Mouse (Mus musculus) kidney, adult 11 months (tissue): Measurements from ENCODE around the gene Ambra1.
A peak's percentile ranks its signal among the peaks of the same experiment; 100 is the strongest.

Experiments used
- DNase-seq: peaks from one replicate; pipeline ENCODE4 v3.0.0; 2022

Ambra1 gene

DNA sequence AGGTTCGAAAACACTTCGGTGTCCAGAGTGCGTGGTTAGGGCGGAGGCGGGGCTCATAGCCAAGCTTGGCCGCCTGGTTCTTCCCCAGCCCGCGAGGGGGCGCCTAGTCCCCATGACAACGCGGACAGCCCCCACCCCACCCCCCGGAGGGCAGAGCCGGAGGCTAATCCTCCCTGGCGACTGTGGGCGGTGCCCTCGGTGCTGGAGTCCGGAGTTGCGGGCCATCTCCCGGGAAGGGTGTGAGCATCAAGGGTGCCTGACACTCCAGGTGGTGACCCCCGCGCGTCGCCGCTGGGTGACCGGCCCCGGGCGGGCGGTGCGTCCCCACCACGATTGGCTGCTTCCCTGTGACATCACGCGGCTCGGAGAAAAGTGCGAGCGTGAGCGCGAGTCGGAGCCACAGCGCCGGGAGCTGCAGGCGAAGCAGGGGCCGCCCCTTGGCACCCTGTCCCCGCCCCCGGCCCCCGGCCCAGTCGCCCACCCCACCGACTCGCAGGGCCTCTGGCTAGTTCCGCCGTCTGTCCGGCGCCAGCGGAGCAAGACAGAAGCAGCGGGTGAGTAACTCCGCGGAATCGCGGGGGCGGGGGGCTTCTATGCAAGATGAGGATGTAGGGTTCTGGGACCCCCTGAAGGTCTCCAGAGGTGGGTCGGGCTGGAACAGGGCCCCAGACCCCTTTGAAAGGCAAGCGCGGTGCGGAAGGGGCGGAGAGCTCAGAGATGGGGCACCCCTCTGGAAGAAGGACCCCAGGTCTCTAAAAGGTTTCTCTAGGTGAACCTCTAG is 192.0 kb downstream of the Ambra1 start:
- peak; percentile 36 for DNase-seq

DNA sequence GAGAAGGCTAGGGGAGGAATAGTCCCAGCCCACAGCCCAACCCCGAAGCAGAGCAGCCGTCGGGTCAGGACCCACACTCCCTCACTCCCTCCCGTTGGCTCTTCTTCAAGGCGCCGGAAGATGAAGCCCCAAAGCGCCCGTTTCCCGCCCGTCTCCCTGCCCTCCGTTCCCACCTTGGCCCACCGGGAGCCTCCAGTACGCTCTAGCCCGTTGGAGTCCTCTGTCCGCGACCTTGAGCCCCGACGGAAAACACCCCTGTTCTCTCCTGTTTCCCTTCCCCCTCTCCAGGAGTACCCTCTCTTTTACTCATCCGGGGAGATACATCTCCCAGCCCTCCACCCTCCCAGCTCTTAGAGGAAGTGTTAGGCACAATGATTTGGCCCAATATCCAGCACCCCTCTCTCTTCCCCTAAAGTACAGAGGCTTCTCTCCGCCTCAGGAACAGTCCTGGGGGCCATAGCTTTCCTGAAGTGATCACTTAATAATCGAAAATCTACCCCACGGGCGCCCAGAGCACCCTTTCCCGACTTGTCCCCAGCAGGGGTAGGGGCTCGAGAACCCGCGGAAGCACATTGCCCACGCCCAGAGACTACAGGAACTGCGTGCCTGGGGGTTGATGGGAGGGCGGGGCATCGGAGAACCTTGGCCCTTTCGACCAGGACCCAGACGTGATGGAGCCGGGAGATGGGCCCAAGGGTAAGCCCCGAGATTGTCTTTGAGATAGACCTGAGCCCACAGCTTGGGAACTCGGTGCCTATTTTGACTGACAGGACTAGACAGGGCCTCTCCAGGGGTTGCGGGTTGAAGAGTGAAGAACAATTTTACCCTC is 192.9 kb downstream of the Ambra1 start:
- no peak for DNase-seq

DNA sequence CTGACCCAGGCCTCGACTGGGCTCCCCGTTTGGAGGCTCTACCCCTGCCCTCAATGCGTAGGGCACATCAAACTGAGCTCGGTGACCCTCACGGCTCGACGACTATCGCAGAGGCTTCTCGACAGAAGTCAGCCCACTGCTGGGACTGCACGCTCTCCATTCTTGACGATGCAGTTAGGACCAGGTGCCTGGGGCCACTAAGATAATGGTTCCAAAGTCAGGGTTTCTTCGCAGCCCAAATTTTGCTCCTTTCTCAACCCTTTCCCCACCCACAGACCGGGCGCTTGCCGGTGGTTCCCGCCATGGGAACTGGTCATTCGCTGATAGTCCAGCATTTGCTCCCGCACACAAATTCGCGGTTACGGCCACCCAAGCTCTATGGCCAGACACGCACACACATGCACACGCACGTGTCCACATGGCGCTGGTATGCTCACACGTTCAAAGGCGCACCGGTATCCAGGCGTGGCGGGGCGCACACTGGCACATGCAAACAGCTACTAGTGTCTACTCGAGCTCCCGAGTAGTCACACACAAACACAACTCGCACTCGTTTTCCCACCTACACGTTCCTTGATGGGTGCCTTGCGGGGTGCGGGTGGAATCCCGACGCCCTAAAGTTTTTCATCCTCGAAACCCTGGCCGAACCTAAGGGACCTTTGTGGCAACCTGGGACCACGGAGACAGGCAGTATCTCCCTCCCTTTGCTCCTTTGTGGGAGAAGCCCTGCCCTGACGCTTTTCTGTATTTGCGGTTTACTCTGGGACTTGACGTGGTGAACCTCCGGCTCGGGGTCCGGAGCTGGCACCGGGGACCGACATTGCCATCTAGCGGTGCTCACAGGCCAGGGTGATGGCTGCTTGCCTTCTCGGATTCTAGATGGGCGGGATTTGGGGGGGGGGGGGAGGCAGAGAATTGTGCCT is 193.7 kb downstream of the Ambra1 start:
- DNase-seq, result peak; percentile 38

DNA sequence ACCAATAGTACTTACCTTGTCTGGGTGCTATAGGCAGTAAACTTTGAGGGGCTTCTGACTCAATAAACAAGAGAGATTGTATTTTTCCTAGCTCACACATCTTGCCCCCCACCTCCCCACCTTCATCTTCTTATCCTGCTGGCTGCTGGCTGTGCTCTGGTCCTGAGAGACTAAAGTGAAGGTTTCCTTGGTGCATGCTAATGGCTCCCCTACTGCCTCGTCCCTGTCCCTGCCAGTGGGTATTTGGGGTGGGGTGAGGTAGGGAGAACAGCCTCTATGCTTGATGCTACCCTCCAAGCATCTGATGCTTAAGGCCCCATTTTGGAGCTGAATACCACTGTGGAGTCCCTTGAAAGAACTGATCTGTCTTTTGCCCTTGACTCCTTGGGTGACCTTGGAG is 194.8 kb downstream of the Ambra1 start:
- no peak for DNase-seq

DNA sequence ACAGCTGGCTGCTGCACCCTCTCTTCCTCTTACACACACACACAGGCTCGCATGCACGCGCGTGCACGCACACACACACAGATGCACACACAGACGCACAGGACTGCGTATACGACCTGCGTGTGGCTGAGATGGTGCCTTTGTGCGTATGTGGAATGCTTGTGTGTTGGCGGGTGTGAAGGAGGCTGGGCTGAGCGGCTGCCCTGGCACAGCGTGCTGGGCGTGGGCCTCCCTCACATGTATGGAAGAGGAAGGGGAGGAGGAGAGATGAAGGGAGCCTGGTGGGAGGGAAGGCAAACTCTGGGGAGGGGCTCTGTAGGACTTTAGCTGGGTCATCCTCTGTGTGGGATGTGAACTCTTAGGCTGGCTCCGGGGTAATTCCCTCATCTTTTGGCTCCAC is 195.5 kb downstream of the Ambra1 start:
- no peak for DNase-seq

DNA sequence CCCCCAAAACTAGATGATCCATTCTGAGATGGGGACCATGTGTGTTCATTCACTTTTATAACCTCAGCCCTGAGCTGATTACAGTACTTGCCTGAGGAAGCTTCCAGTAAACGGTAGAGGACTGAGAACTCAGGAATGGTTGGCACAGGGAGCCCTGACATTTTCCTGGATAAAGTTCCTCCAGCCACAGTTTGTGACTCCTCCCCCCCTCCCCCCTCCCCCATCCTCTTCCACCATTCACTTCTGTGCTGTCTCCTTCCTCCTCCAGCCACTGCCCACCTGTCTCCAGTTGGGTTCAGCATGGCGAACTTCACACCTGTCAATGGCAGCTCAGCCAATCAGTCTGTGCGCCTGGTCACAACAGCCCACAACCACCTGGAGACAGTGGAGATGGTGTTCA is 197.0 kb downstream of the Ambra1 start, which contains the start of gene Chrm4:
Gene Chrm4 (plus strand): TSS at position 301 of the 400 bp plus-strand sequence.
- no peak for DNase-seq

DNA sequence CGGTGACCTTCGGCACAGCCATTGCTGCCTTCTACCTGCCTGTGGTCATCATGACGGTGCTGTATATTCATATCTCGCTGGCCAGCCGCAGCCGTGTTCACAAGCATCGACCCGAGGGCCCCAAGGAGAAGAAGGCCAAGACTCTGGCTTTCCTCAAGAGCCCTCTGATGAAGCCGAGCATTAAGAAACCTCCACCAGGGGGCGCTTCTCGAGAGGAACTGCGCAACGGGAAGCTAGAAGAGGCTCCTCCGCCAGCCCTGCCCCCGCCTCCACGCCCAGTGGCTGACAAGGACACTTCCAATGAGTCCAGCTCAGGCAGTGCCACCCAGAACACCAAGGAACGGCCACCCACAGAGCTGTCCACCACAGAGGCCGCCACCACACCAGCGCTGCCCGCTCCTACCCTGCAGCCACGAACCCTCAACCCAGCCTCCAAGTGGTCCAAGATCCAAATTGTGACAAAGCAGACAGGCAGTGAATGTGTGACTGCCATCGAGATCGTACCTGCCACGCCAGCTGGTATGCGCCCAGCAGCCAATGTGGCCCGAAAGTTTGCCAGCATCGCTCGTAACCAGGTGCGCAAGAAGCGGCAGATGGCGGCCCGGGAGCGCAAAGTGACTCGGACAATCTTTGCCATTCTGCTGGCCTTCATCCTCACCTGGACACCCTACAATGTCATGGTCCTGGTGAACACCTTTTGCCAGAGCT is 198.0 kb downstream of the Ambra1 start:
- peak; percentile 59 for DNase-seq

DNA sequence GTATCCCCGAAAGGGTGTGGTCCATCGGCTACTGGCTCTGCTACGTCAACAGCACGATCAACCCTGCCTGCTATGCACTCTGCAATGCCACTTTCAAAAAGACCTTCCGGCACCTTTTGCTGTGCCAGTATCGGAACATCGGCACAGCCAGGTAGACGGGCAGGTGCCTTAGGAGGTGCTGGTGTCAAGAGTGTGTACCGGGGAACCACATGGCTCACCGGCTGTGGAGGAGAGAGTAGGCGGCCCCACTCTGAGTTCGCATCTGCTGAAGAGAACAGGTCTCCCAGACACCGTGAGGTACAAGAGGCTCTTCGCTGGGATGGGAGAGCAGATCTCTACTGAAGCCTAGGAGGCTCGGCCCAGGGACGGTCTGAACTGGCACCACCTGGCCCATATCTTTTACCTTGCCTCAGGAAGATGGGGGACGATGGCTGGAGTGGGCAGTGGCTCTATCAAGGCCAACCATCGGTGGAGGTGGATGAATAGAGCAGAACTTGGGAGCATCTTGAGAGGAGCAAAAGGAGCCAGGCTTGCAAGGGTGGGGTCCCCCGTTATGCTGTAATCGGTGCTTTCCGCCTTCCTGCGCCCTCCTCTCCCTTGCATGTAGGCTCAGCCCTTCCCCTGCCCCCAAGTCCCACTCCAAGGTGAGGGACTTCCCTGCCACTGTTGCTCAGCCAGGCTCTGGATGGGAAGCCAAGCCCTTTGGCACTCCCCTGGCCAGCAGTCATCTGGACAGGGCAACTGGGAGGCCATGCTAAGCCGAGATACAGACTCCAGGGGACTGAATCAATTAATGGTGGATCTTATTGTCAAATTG is 198.8 kb downstream of the Ambra1 start:
- DNase-seq, result no peak

DNA sequence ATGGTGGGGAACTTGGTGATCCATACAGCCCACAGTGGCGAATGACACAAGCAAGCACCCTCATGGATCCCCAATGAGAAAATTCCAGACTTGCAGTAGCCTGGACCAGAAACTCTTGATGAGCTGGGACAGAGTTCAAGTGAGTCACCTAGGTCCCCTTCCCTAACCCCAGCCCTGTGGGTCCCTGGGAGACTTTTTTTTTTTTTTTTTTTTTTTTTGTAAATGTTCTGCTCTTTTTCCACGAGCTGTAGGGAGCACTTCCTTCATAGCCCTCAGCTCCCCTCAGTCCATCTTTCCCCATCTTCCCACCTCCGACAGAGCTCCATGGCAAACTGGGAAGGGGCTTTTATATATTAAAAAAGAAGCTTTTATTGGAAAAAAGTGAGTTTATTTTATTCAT is 199.5 kb downstream of the Ambra1 start:
- no peak for DNase-seq

DNA sequence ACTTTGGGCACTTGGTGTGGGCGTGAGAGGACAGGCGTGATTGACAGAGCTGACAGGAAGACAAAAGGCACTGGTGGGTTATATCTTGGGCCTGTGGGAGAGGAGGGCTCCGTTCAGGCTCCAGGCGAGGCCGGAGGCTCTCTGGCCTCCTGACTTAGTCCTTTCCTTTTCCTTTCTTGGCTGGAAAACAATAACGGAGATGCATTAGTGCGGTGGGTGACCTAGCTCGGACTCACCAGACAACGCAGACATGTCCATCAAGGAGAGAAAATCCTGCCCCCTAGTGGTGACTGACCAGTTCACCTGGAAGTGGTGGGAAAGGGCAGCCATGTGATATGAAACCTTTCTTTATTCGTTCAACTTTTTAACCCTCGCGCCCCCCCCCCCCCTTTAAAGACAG is 200.0 kb downstream of the Ambra1 start:
- DNase-seq, result peak; percentile 35

DNA sequence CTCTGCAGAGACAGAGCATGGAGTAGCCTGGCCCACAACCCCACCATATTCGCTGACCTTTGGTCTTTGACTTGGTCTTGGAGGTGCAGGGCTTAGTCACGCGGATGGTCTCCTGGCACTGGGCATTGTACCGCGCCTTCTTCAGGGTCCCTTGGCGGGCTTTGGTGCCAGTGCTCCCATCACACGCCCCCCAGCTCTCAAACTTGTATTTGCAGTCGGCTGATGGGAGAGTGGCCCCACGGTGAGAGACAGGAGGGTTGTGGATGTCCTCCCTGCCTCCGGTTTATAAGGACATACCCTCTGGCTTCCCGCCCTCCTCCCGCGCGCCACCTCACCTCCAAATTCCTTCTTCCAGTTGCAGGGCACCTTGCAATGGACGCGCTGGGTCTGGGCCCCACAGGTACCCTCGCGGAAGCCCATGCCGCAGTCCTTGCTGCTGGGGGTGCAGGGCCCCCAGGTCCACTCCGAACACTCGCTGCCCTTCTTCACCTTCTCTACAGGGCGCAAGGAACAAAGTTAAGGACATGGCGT is 200.9 kb downstream of the Ambra1 start:
- peak; percentile 59 for DNase-seq

DNA sequence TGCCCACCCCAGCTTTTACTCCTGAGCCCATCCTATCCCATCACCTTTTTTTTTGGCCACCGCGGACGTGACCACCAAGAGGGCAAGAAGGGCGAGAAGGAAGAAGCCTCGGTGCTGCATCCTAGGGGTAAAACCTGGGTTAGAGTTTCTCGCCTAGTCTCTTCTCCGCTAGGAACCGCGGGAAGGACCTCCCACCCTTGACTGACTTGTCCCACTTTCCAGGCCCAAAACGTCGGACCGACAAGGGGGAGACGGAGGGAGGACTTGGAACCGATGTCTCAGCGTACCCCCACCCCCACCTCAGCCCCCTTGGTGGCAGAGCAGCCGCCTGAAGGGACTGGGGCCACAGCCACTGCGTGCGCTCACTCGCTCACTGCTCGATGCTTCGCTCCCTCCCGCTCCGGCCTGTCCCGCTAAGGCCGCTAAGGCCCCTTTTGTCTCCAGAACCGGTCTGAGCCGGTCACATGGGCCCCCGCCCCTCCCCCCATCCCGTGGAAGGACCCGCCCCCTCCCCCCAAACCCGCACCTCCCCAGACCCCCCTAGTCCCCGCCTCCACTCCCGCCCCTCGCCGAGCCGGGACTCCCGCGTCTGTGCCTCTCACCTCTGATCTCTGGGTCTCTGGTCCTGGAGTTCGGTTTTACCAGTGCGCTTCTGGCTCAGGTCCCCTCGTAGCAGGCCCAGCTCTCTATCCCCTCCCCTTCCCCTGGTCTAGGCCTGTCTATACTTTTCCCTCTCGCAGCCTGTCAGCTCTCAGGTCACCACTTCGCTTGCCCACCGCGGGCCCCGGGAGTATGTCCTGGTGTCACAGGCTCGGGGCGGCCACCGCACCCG is 201.6 kb downstream of the Ambra1 start:
- peak; percentile 11 for DNase-seq

DNA sequence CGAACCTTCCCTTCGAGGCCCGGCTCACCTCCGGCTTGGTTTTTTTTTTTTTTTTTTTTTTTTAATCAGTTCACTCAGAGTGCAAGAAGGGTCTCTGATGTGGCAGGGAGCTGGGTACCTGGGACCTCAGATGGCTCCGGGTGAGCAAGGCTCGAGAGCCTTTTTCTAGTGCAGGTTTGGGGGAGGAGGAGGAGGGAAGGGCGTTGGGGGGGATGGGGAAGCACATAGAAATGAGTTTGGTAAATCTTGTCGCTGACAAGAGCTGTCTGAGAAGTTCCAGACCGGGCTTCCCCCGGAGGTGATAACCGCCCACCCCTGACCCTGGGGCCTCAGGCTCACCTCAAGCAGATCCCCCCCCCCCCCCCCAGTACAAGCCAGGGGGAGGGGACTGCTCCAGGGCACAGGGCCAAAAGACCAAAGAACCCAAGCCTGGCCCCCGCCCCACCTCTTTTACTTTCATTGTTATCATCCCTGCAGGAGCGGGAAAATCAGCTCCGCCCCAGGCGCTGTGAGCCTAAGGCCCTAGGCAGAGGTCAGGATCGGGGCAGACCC is 202.3 kb downstream of the Ambra1 start, which contains the start of gene Mdk:
Gene Mdk (minus strand): TSS at position 138 of the 552 bp plus-strand sequence.
- DNase-seq, result no peak

DNA sequence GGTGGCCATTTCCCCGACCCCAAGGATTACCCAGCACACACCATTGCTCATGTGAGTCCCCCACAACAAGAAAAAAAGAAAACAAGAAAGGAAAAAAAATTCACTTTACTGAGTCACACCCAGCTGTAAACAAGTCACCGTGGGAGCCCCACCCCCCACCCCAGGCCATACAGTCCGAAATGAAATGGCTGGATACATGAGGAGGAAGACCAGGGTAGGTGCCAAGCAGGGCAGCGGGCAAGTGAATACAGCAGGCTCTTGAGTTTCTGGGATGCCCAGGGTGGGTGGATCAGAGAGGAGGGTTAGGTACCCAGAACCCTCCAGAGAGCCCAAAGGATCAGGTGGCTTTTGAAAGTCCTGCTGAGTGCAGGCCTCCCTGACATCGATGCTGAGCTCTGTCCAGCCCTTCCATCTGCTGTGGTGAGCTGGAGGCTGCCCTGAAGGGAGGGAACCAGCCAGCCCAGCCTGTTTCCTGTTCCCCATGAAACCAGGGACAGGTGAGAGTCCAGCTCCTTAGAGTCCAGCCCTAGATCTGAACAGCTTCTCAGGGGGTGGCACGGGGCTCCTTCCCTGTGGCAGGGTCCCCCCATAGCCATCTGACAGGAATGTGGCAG is 202.9 kb downstream of the Ambra1 start:
- no peak for DNase-seq

DNA sequence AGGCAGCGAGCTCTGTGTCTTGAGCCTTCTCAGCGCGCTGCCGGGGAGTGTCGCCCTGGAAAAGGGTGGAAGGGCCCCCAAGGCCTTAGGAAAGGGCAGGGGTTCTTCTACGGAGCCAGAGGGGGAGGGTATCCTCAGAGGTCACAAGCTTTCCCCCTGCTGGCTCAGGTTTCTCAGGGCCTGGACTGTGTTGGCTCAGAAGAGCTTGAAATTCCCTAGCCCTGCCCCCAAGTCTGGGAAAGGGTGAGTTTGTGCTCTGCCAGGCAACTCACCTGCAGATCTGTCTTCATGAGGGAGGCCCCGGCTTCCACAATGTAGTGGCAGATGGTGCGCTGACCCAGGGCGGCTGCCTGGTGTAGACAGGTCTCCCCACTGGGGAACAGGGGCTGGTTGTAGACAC is 203.5 kb downstream of the Ambra1 start:
- peak; percentile 12 for DNase-seq

DNA sequence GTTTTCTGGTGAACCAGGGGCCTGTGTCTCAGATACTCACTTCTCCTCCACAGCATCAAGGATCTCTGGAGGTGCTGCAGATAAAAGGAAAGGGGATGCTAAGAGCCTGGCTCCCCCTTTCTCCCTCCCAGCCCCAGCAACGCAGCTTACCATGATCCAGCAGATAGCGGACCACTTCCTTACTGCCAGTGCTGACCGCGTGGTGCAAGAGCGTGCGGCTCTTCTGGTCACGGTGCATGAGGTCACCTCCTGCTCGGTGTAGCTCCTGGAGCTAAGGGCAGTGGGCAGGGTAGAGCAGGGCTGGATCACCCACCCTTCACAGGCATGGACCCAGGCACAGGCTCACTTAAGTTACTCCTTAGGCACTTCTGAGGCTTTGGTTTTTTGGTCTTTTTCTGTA is 204.1 kb downstream of the Ambra1 start:
- no peak for DNase-seq

DNA sequence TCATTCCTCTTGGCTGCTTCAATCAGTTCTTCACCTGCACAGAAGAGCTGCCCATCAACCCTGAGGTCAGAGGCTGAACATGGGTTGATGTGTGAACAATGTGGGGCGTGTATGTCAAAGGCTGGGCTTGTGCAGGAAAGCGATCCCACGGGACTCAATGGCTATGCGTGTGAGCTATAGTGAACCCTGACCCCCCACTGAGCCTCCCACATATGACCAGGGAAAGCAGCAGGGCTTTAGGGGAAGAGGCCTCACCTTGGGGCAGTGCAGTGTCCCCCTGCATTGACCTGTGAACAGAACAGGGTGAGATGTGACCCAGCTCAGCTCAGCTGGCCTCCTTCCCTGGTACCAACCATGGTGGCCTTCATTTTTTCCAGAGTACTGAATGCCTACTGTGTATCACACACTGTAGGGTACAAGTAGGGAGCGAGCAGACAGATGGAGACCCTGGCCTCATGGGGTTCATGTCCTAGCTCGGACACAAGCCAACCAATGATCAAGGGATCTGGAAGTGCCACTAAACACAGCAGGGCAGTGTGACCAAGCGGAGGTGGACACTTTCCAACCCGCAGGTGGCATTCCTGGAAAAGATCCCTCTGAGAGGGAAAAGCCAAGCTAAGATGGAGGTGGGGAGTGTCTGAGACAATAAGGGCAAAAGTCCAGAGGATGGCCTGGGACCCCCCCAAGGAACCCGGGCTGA is 205.0 kb downstream of the Ambra1 start:
- peak; percentile 37 for DNase-seq

DNA sequence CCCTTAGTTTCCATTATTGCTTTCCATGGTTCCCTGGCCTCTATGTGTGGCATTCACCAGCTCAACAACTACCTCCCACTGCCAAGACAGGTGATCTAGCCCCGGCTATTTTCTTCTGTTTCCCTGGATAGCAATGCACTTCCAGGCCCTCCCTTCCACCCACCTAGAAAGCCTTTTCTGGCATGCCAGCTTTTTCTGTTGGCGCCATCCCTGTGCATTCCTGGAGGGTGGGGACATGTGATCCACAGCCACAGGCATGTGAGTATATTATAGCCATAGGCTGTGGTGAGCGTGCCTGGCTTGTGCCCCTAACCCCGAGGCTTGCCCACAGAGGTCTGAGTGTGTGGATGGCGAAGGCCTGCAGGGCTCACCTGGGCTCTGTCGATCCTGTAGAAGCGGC is 206.2 kb downstream of the Ambra1 start:
- no peak for DNase-seq
